Mouse (Mus musculus) myocyte (in vitro differentiated cells): ENCODE data around the gene Acaa1b. TPM values are rescaled to one million over a fixed set of nuclear protein-coding genes. Genes with fewer than 3 reads are reported as not detected.

Experiments
- H3K27me3 ChIP-seq: one replicate; pipeline ENCODE4 v1.6.1; 2011; ENCODE audit not compliant: control insufficient read depth, insufficient read depth, insufficient read length
- H3K36me3 ChIP-seq: one replicate; pipeline ENCODE4 v1.6.1; 2011; ENCODE audit not compliant: control insufficient read depth, insufficient read depth
- H3K4me2 ChIP-seq: one replicate; pipeline ENCODE4 v1.6.1; 2011; ENCODE audit warnings: low read depth, control low read depth
- H3K4me3 ChIP-seq: one replicate; pipeline ENCODE4 v1.5.1; 2011; ENCODE audit warnings: mild to moderate bottlenecking, control low read depth, moderate library complexity
- H3K79me2 ChIP-seq: one replicate; pipeline ENCODE4 v1.6.1; 2011; ENCODE audit not compliant: control insufficient read depth, insufficient read depth
- H3ac ChIP-seq: one replicate; pipeline ENCODE4 v1.6.1; 2011; ENCODE audit not compliant: control insufficient read depth, insufficient read length
- CEBPB ChIP-seq: IDR thresholded peaks from 2 replicates; pipeline ENCODE4 v1.6.1; 2011; ENCODE audit warnings: mild to moderate bottlenecking, moderate library complexity; ENCODE audit not compliant: poor library complexity, insufficient read depth, severe bottlenecking
- E2F4 ChIP-seq: IDR thresholded peaks from one replicate; pipeline ENCODE4 v1.6.1; 2011; ENCODE audit warnings: mild to moderate bottlenecking, control low read depth, moderate library complexity; ENCODE audit not compliant: insufficient read depth
- MAX ChIP-seq: IDR thresholded peaks from one replicate; pipeline ENCODE4 v1.6.1; 2011; ENCODE audit warnings: low read depth, mild to moderate bottlenecking, control low read depth
- MYOD1 ChIP-seq, 3 experiments: IDR thresholded peaks; one replicate each; pipeline ENCODE4 v1.6.1; 2011; ENCODE audit warnings: control low read depth in 2 of 3, low read depth in 2 of 3, mild to moderate bottlenecking in 2 of 3, moderate library complexity in 1 of 3; ENCODE audit not compliant: insufficient read length in 2 of 3, control insufficient read depth in 1 of 3
- MYOG ChIP-seq, 3 experiments: IDR thresholded peaks; one replicate each; pipeline ENCODE4 v1.6.1; 2011; ENCODE audit warnings: control low read depth in 2 of 3, low read depth in 2 of 3, mild to moderate bottlenecking in 2 of 3; ENCODE audit not compliant: insufficient read length in 2 of 3, control insufficient read depth in 1 of 3, insufficient read depth in 1 of 3
- POLR2A ChIP-seq: IDR thresholded peaks from one replicate; pipeline ENCODE4 v1.6.1; 2011; ENCODE audit warnings: low read depth, mild to moderate bottlenecking, control low read depth, moderate library complexity; ENCODE audit not compliant: insufficient read length
- POLR2AphosphoS2 ChIP-seq: IDR thresholded peaks from one replicate; pipeline ENCODE4 v1.6.1; 2011; ENCODE audit warnings: low read depth, control low read depth; ENCODE audit not compliant: insufficient read length
- REST ChIP-seq: IDR thresholded peaks from one replicate; pipeline ENCODE4 v1.6.1; 2011; ENCODE audit warnings: mild to moderate bottlenecking, control low read depth, moderate library complexity; ENCODE audit not compliant: insufficient read depth, insufficient read length
- SRF ChIP-seq: IDR thresholded peaks from one replicate; pipeline ENCODE4 v1.6.1; 2011; ENCODE audit warnings: low read depth; ENCODE audit not compliant: control insufficient read depth, insufficient read length
- TCF12 ChIP-seq: IDR thresholded peaks from one replicate; pipeline ENCODE4 v1.6.1; 2011; ENCODE audit warnings: mild to moderate bottlenecking, control low read depth; ENCODE audit not compliant: poor library complexity, insufficient read depth, severe bottlenecking
- TCF3 ChIP-seq: IDR thresholded peaks from one replicate; pipeline ENCODE4 v1.6.1; 2011; ENCODE audit warnings: low read depth, control low read depth; ENCODE audit not compliant: insufficient read length
- USF1 ChIP-seq: IDR thresholded peaks from one replicate; pipeline ENCODE4 v1.6.1; 2011; ENCODE audit warnings: low read depth, mild to moderate bottlenecking, control low read depth, moderate library complexity
- polyA plus RNA-seq: library from polyadenylated mRNA; unstranded; fragments of >200 nt; fragmentation: generic; extraction: Trizol; gene quantifications from one replicate; pipeline ENCODE4 v1.2.1, GENCODE M21; 2012; ENCODE audit warnings: missing spikeins

The Acaa1b gene
- polyA plus RNA-seq, 1 experiment = 1.7 TPM

GRCm38 (mm10) chr9:119164743-119165142, 7.8 kb upstream of the Acaa1b start:
- H3K79me2 ChIP-seq = no peaks in the 10 kb centered on the region
- H3K4me3 ChIP-seq = no peak overlapping the region
- no peaks in the 10 kb centered on the region for H3K36me3 ChIP-seq
- H3K27me3 ChIP-seq = peaks cover 19% of the 10 kb centered on the region
- H3ac ChIP-seq = no peak overlapping the region
- TF ChIP-seq USF1 (no peak), REST (no peak), MYOD1 (IDR thresholded peaks at IDR 0.05; ENCODE audit: control insufficient read depth in 1 of 3, insufficient read length in 2 of 3, low read depth in 2 of 3) (no peak), MYOG (IDR thresholded peaks at IDR 0.05; ENCODE audit: control insufficient read depth in 1 of 3, insufficient read depth in 1 of 3, insufficient read length in 2 of 3, low read depth in 2 of 3) (no peak), TCF12 (no peak), SRF (no peak), CEBPB (no peak), MAX (no peak), TCF3 (no peak), POLR2A (no peak), E2F4 (no peak), POLR2AphosphoS2 (no peak)
- H3K4me2 ChIP-seq = no peak overlapping the region

- TF ChIP-seq POLR2A (no peak), USF1 (no peak), POLR2AphosphoS2 (no peak), SRF (no peak), REST (no peak), TCF12 (no peak), MYOG (IDR thresholded peaks at IDR 0.05; ENCODE audit: control insufficient read depth in 1 of 3, insufficient read depth in 1 of 3, insufficient read length in 2 of 3, low read depth in 2 of 3) (no peak), E2F4 (no peak), CEBPB (no peak)
- Histone ChIP-seq H3K4me2 (no peak overlapping the region), H3ac (no peak overlapping the region), H3K79me2 (no peaks in the 10 kb centered on the region), H3K4me3 (no peak overlapping the region), H3K36me3 (no peaks in the 10 kb centered on the region), H3K27me3 (peaks cover 49% of the 10 kb centered on the region)
These were observed 3.8 kb upstream of the Acaa1b start for GRCm38 (mm10) chr9:119160689-119161088.

- Histone ChIP-seq H3K4me2 (no peak within 1 kb of the TSS), H3ac (no peak within 1 kb of the TSS), H3K79me2 (no peaks in the 10 kb centered on the region), H3K4me3 (no peak within 1 kb of the TSS), H3K36me3 (no peaks in the 10 kb centered on the region), H3K27me3 (peaks cover 56% of the 10 kb centered on the region)
- TF ChIP-seq SRF = no peak
These were observed 2.0 kb upstream of the Acaa1b start, which contains the start of gene Gm47289 for GRCm38 (mm10) chr9:119158861-119159260. Gene Gm47289, plus strand, starts transcription at chr9:119159161.

- peaks cover 72% of the 10 kb centered on the region for H3K27me3 ChIP-seq
- TF ChIP-seq TCF12 = no peak
- TF ChIP-seq REST = no peak
- TF ChIP-seq SRF = no peak
- TF ChIP-seq MYOD1 (IDR thresholded peaks at IDR 0.05; ENCODE audit: control insufficient read depth in 1 of 3, insufficient read length in 2 of 3, low read depth in 2 of 3) = no peak
- TF ChIP-seq CEBPB = no peak
- TF ChIP-seq POLR2AphosphoS2 = no peak
- TF ChIP-seq TCF3 = no peak
- no peak for TF ChIP-seq USF1
- no peak for TF ChIP-seq E2F4
- no peak for TF ChIP-seq POLR2A
- no peak for TF ChIP-seq MAX
- no peak for TF ChIP-seq MYOG (IDR thresholded peaks at IDR 0.05; ENCODE audit: control insufficient read depth in 1 of 3, insufficient read depth in 1 of 3, insufficient read length in 2 of 3, low read depth in 2 of 3)
These were observed 1.1 kb downstream of the Acaa1b start for GRCm38 (mm10) chr9:119155826-119156225.

GRCm38 (mm10) chr9:119155416-119155815, 1.5 kb downstream of the Acaa1b start:
- TF ChIP-seq TCF3 = no peak
- no peak for TF ChIP-seq TCF12
- no peak for TF ChIP-seq MAX
- TF ChIP-seq POLR2A = no peak
- TF ChIP-seq POLR2AphosphoS2 = no peak
- TF ChIP-seq MYOG (IDR thresholded peaks at IDR 0.05; ENCODE audit: control insufficient read depth in 1 of 3, insufficient read depth in 1 of 3, insufficient read length in 2 of 3, low read depth in 2 of 3) = no peak
- TF ChIP-seq REST = no peak
- no peak for TF ChIP-seq CEBPB
- no peak for TF ChIP-seq E2F4
- TF ChIP-seq SRF = no peak
- TF ChIP-seq USF1 = no peak
- TF ChIP-seq MYOD1 (IDR thresholded peaks at IDR 0.05; ENCODE audit: control insufficient read depth in 1 of 3, insufficient read length in 2 of 3, low read depth in 2 of 3) = no peak
- H3K4me2 ChIP-seq = no peak overlapping the region
- no peak overlapping the region for H3K4me3 ChIP-seq
- H3K27me3 ChIP-seq = peaks cover 72% of the 10 kb centered on the region
- H3K36me3 ChIP-seq = no peaks in the 10 kb centered on the region
- H3ac ChIP-seq = no peak overlapping the region
- H3K79me2 ChIP-seq = no peaks in the 10 kb centered on the region

More at GRCm38 (mm10) chr9:119155826-119156225, 1.1 kb downstream of the Acaa1b start:
- H3K4me3 ChIP-seq = no peak overlapping the region
- no peak overlapping the region for H3K4me2 ChIP-seq
- H3ac ChIP-seq = no peak overlapping the region
- H3K79me2 ChIP-seq = no peaks in the 10 kb centered on the region
- no peaks in the 10 kb centered on the region for H3K36me3 ChIP-seq
